Mouse (Mus musculus) G1E (cell line): Measurements from ENCODE around the gene Cacna1c.

Experiments used
- CTCF ChIP-seq: IDR thresholded peaks from 2 replicates; pipeline ENCODE4 v1.5.1; 2012; ENCODE audit warnings: low read depth, low read length, inconsistent platforms, mixed read lengths
- GATA2 ChIP-seq: IDR thresholded peaks from 2 replicates; pipeline ENCODE4 v1.6.1; 2012; ENCODE audit warnings: low read depth, low read length, inconsistent platforms, borderline replicate concordance

GRCm38 (mm10) chr6:118638911-118639310 lies 557.3 kb downstream of the Cacna1c start:
- no peak for TF ChIP-seq CTCF
- no peak for TF ChIP-seq GATA2
